Mouse (Mus musculus): ENCODE results near the gene H1f0. TPM values are rescaled to one million over a fixed set of nuclear protein-coding genes. Genes with fewer than 3 reads are reported as not detected.

H1f0 gene
- polyA plus RNA-seq, 1 experiment = 123 TPM

DNA sequence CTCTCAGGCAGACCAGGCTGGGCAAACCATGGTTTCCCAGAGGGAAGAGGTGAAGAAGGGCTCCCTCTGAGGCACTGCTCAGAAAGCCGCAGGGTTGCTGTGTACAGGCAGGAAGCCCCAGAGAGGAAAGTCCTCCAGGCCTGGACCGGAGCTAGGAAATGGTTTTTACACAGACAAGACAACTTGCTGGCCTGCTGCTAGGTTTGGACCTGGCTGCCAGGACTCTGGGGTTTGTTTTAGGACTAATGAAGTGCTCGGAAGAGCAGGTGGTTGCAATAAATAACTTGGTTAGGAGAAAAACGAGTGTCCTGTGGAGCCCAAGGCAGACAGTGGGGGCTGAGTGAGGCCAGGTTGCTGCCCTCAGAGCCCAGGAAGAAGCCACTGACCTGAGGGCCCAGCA, 19.9 kb downstream of the H1f0 start:
- TF ChIP-seq POLR2A (IDR thresholded peaks at IDR 0.05; ENCODE audit: low read depth, low read length) = no peak
- TF ChIP-seq CTCF (conservative IDR thresholded peaks at IDR 0.05; ENCODE audit: insufficient read depth, insufficient read length, low read depth, low read length) = no peak
- 73% methylated on average over 4 of the region's 4 CpGs for WGBS
- no peak overlapping the region for H3K4me3 ChIP-seq (ENCODE audit: insufficient read depth, low read depth, low read length)
- H3K4me1 ChIP-seq (ENCODE audit: control insufficient read depth, insufficient read depth, low read length) = peaks cover 17% of the 10 kb centered on the region
- no peak overlapping the region for H3K27ac ChIP-seq (ENCODE audit: insufficient read depth, low read depth, low read length)
- no peaks in the 10 kb centered on the region for H3K36me3 ChIP-seq (ENCODE audit: control insufficient read depth, insufficient read depth, low read length)
- no peaks in the 10 kb centered on the region for H3K27me3 ChIP-seq (replicated peaks; ENCODE audit: control insufficient read depth, insufficient read depth, low read length)
- DNase-seq = no peak

- no peaks in the 10 kb centered on the region for H3K27me3 ChIP-seq (replicated peaks; ENCODE audit: control insufficient read depth, insufficient read depth, low read length)
- no peak for DNase-seq
- peak overlapping the region; percentile 75 for H3K27ac ChIP-seq (ENCODE audit: insufficient read depth, low read depth, low read length)
- TF ChIP-seq CTCF (conservative IDR thresholded peaks at IDR 0.05; ENCODE audit: insufficient read depth, insufficient read length, low read depth, low read length) = no peak
- no peak for TF ChIP-seq POLR2A (IDR thresholded peaks at IDR 0.05; ENCODE audit: low read depth, low read length)
- no peak overlapping the region for H3K4me3 ChIP-seq (ENCODE audit: insufficient read depth, low read depth, low read length)
- H3K4me1 ChIP-seq (ENCODE audit: control insufficient read depth, insufficient read depth, low read length) = peaks cover 17% of the 10 kb centered on the region
- no peaks in the 10 kb centered on the region; the same call in 1 of the 2 replicates for H3K36me3 ChIP-seq (ENCODE audit: control insufficient read depth, insufficient read depth, low read length)
- 71% methylated on average over 9 of the region's 9 CpGs for whole genome bisulfite sequencing
Observed at GRCm38 (mm10) chr15:79050160-79050845, 22.1 kb downstream of the H1f0 start.

- no peak for DNase-seq
- Histone ChIP-seq H3K27me3 (replicated peaks; ENCODE audit: control insufficient read depth, insufficient read depth, low read length) (no peaks in the 10 kb centered on the region), H3K36me3 (ENCODE audit: control insufficient read depth, insufficient read depth, low read length) (peaks cover 2% of the 10 kb centered on the region), H3K4me1 (ENCODE audit: control insufficient read depth, insufficient read depth, low read length) (peaks cover 17% of the 10 kb centered on the region), H3K27ac (ENCODE audit: insufficient read depth, low read depth, low read length) (peak overlapping the region; percentile 75), H3K4me3 (ENCODE audit: insufficient read depth, low read depth, low read length) (peak overlapping the region; percentile 10; the same call in 1 of the 2 replicates)
- TF ChIP-seq POLR2A (IDR thresholded peaks at IDR 0.05; ENCODE audit: low read depth, low read length) = no peak
- no peak for TF ChIP-seq CTCF (conservative IDR thresholded peaks at IDR 0.05; ENCODE audit: insufficient read depth, insufficient read length, low read depth, low read length)
- 53% methylated on average over 2 of the region's 2 CpGs for WGBS
Observed at GRCm38 (mm10) chr15:79050964-79051363, 22.7 kb downstream of the H1f0 start.

DNA sequence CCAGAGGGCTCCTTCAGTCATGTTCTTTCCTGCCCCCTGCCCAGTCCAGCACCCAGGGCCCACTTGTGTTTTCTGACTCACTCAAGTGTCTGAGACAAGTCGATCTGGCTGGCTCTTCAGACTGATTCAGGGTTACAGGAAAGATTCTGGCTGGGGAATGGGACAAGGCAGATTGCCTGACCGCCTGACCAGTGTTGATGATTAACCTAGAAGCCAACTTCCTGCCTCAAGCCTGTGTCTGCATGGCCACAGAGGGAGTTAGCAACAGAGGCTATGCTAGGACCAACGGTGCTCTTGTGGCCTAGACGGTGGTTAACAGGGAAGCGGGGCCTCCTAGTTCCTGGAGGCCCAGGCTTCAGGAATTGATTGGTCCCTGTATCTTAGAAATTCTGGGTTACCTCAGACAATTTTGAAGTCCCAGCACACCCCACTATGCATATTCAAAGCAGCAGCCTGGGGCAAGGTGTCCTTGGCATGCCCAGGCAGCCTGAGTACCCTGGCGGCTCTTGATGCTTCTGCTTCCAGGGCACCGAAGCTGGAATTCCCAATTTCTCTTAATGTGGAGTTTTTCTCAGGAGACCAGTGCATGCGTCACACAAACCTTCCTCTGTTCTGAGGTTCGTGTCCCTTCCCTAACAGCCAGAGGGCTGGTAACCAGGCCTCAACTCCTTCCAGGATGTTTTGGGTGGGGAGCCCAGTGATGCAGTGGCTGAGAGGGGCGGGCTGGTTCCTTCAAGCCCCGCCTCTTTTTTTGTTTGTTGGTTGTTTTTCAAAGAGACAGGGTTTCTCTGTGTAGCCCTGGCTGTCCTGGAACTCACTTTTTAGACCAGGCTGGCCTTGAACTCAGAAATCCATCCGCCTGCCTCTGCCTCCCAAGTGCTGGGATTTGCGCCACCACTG, 23.5 kb downstream of the H1f0 start:
- H3K4me3 ChIP-seq (ENCODE audit: insufficient read depth, low read depth, low read length) = peak overlapping the region; percentile 10; the same call in 1 of the 2 replicates
- WGBS = 39% methylated on average over 13 of the region's 13 CpGs
- peaks cover 17% of the 10 kb centered on the region for H3K4me1 ChIP-seq (ENCODE audit: control insufficient read depth, insufficient read depth, low read length)
- DNase-seq = peak; percentile 94
- peaks cover 4% of the 10 kb centered on the region for H3K36me3 ChIP-seq (ENCODE audit: control insufficient read depth, insufficient read depth, low read length)
- TF ChIP-seq POLR2A (IDR thresholded peaks at IDR 0.05; ENCODE audit: low read depth, low read length) (no peak), CTCF (conservative IDR thresholded peaks at IDR 0.05; ENCODE audit: insufficient read depth, insufficient read length, low read depth, low read length) (peak; percentile 1; the same call in 1 of the 2 replicates)
- H3K27me3 ChIP-seq (replicated peaks; ENCODE audit: control insufficient read depth, insufficient read depth, low read length) = no peaks in the 10 kb centered on the region
- peak overlapping the region; percentile 75 for H3K27ac ChIP-seq (ENCODE audit: insufficient read depth, low read depth, low read length)

DNA sequence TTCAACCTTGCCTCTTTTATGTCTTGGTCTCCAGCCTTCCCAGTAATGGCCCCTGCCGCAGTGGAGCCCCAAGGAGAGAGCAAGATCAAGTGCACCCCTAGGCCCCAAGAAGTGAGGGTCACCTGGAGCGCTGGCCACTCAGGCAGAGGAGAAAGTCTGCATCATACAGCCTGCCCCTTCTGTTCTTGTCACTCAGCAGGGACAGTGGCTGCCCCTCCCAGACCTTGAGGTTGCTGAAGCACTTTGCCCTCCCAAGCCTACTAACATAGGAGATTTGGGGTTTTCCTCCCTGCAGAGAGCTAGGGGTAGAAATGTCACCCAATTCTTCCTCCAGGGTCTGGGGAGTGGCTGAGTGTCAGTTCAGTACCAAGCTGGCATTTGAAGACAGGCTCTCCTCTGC, 24.1 kb downstream of the H1f0 start:
- Histone ChIP-seq H3K4me3 (ENCODE audit: insufficient read depth, low read depth, low read length) (no peak overlapping the region), H3K27me3 (replicated peaks; ENCODE audit: control insufficient read depth, insufficient read depth, low read length) (no peaks in the 10 kb centered on the region), H3K4me1 (ENCODE audit: control insufficient read depth, insufficient read depth, low read length) (peaks cover 17% of the 10 kb centered on the region), H3K27ac (ENCODE audit: insufficient read depth, low read depth, low read length) (peak overlapping the region; percentile 75), H3K36me3 (ENCODE audit: control insufficient read depth, insufficient read depth, low read length) (peaks cover 4% of the 10 kb centered on the region)
- DNase-seq = no peak
- no peak for TF ChIP-seq CTCF (conservative IDR thresholded peaks at IDR 0.05; ENCODE audit: insufficient read depth, insufficient read length, low read depth, low read length)
- TF ChIP-seq POLR2A (IDR thresholded peaks at IDR 0.05; ENCODE audit: low read depth, low read length) = no peak
- 76% methylated on average over 2 of the region's 2 CpGs for WGBS

- 84% methylated on average over 7 of the region's 7 CpGs for WGBS
- Histone ChIP-seq H3K27ac (ENCODE audit: insufficient read depth, low read depth, low read length) (no peak overlapping the region), H3K27me3 (replicated peaks; ENCODE audit: control insufficient read depth, insufficient read depth, low read length) (no peaks in the 10 kb centered on the region), H3K4me3 (ENCODE audit: insufficient read depth, low read depth, low read length) (no peak overlapping the region), H3K36me3 (ENCODE audit: control insufficient read depth, insufficient read depth, low read length) (peaks cover 4% of the 10 kb centered on the region), H3K4me1 (ENCODE audit: control insufficient read depth, insufficient read depth, low read length) (peaks cover 7% of the 10 kb centered on the region; the same call in 1 of the 2 replicates)
- no peak for TF ChIP-seq POLR2A (IDR thresholded peaks at IDR 0.05; ENCODE audit: low read depth, low read length)
- no peak for TF ChIP-seq CTCF (conservative IDR thresholded peaks at IDR 0.05; ENCODE audit: insufficient read depth, insufficient read length, low read depth, low read length)
- DNase-seq = peak; percentile 60
Observed at GRCm38 (mm10) chr15:79056601-79057000, 28.4 kb downstream of the H1f0 start.

DNA sequence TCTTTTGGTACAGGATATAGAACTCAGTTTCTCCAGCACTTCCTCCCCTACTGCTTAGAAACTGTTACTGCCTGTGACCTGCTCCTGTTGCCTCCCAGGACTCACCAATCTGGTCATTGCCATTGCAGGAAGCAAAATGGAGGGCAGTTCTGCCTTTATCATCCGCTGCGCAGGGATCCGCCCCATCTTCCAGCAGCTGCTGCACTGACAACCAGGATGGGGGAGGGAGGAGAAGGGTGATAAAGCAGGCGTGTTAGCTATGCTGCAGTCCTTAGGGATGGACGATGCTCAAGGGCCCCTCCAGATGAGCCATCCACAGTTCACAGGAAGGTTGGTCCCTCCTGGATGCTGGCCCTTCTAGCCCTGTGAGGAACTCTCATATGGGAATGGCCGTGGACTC, 29.6 kb downstream of the H1f0 start:
- TF ChIP-seq POLR2A (IDR thresholded peaks at IDR 0.05; ENCODE audit: low read depth, low read length) (no peak), CTCF (conservative IDR thresholded peaks at IDR 0.05; ENCODE audit: insufficient read depth, insufficient read length, low read depth, low read length) (no peak)
- no peak overlapping the region for H3K27ac ChIP-seq (ENCODE audit: insufficient read depth, low read depth, low read length)
- H3K4me3 ChIP-seq (ENCODE audit: insufficient read depth, low read depth, low read length) = no peak overlapping the region
- no peaks in the 10 kb centered on the region for H3K27me3 ChIP-seq (replicated peaks; ENCODE audit: control insufficient read depth, insufficient read depth, low read length)
- peaks cover 4% of the 10 kb centered on the region for H3K36me3 ChIP-seq (ENCODE audit: control insufficient read depth, insufficient read depth, low read length)
- DNase-seq = no peak
- WGBS = 93% methylated on average over 6 of the region's 6 CpGs
- no peaks in the 10 kb centered on the region for H3K4me1 ChIP-seq (ENCODE audit: control insufficient read depth, insufficient read depth, low read length)

Measured in kidney, adult 2 months (tissue).